Mouse (Mus musculus) spleen, postnatal 4 days (tissue): Measurements from ENCODE around the gene Satb2.
"Not testable (repeated sequence)": the region's sequence is repeated elsewhere in the genome, so short reads cannot be mapped to it uniquely, and the experiment has no call there.

Experiments used
- DNase-seq, 2 experiments: peaks; one replicate each; pipeline ENCODE4 v3.0.0; 2022; ENCODE audit warnings: low spot score in 2 of 2

Satb2 gene

GRCm38 (mm10) chr1:56833984-56834900 lies 144.2 kb downstream of the Satb2 start:
- DNase-seq = no peak

GRCm38 (mm10) chr1:56833307-56833706 lies 145.1 kb downstream of the Satb2 start:
- peak in 1 of 2 experiments; percentile 28 for DNase-seq

GRCm38 (mm10) chr1:56832738-56833137 lies 145.7 kb downstream of the Satb2 start:
- peak; percentile 15 to 61 for DNase-seq

GRCm38 (mm10) chr1:56822735-56823134 lies 155.7 kb downstream of the Satb2 start:
- no peak for DNase-seq

GRCm38 (mm10) chr1:56822025-56822424 lies 156.4 kb downstream of the Satb2 start:
- DNase-seq = no peak

- no peak for DNase-seq
These were observed 164.9 kb downstream of the Satb2 start for GRCm38 (mm10) chr1:56813506-56813905.

GRCm38 (mm10) chr1:56812961-56813360 lies 165.5 kb downstream of the Satb2 start:
- no peak for DNase-seq

GRCm38 (mm10) chr1:56811486-56811885 lies 167.0 kb downstream of the Satb2 start:
- no peak for DNase-seq

GRCm38 (mm10) chr1:56806006-56806405 lies 172.4 kb downstream of the Satb2 start:
- no peak for DNase-seq

GRCm38 (mm10) chr1:56800611-56801010 lies 177.8 kb downstream of the Satb2 start:
- DNase-seq = no peak

GRCm38 (mm10) chr1:56795016-56795608 lies 183.3 kb downstream of the Satb2 start:
- DNase-seq = no peak

GRCm38 (mm10) chr1:56789641-56790040 lies 188.8 kb downstream of the Satb2 start:
- no peak for DNase-seq

- DNase-seq = not testable (repeated sequence)
These were observed 196.3 kb downstream of the Satb2 start for GRCm38 (mm10) chr1:56782139-56782538.

- no peak for DNase-seq
These were observed 214.2 kb downstream of the Satb2 start for GRCm38 (mm10) chr1:56764205-56764604.

GRCm38 (mm10) chr1:56761512-56761911 lies 216.9 kb downstream of the Satb2 start:
- no peak for DNase-seq

- DNase-seq = no peak
These were observed 225.2 kb downstream of the Satb2 start for GRCm38 (mm10) chr1:56753283-56753682.

GRCm38 (mm10) chr1:56750693-56751092 lies 227.8 kb downstream of the Satb2 start:
- DNase-seq = no peak

GRCm38 (mm10) chr1:56749629-56750311 lies 228.7 kb downstream of the Satb2 start:
- no peak for DNase-seq

GRCm38 (mm10) chr1:56748876-56749493 lies 229.5 kb downstream of the Satb2 start:
- no peak for DNase-seq
